Mouse (Mus musculus) right cerebral cortex, adult 2 months (tissue): ENCODE results near the gene Gramd4.
"Not testable (repeated sequence)": the region's sequence is repeated elsewhere in the genome, so short reads cannot be mapped to it uniquely, and the experiment has no call there.

Experiments used
- DNase-seq, 2 experiments: peaks; one replicate each; pipeline ENCODE4 v3.0.0; 2021 to 2022; ENCODE audit warnings: low spot score in 2 of 2

Gramd4 gene

GRCm38 (mm10) chr15:86051152-86051551 lies 6.3 kb upstream of the Gramd4 start:
- DNase-seq: no peak

DNA sequence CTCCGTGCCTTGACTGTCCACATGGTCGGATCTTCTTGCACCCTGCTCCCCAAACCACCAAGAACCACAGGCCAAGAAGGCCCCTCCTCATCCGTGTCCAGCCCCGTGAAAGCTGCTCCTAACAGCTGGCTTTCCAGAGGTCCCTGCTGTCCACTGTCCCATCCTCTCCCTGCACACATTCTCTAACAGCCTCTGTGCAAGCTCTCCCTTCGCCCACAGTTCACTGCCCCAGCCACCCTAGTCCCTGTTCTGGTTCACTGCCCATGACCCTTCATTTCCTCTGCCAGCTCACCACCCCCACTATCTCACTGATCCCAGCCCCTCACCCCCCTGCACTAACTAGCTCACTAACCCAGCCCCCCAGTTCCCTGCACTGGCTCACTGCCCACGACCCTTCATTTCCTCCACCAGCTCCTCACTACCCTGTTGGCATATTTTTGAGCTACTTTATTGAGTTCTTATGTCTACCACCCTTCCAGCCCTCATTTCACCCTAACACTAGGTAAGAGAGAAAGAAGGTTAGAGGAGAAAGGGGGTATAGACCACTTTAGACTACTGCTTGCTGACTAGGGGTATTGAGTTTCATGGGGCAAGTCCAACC lies 5.5 kb upstream of the Gramd4 start:
- DNase-seq: no peak

- peak; percentile 89 to 90 for DNase-seq
Measured at GRCm38 (mm10) chr15:86053890-86054536, 3.5 kb upstream of the Gramd4 start.

DNA sequence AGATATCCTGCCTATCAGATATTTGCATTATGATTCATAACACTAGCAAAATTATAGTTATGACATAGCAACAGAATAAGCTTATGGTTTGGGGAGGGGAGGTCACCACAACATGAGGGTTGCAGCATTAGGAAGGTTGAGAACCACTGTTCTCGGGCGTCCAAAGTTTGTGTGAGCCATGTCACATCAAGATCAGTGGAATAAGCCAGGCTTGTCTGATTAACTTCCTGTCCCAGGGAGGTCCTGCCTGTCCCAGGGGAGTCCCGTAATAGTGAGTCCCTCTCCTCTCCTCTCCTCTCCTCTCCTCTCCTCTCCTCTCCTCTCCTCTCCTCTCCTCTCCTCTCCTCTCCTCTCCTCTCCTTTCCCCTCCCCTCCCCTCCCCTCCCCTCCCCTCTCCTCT lies 2.6 kb upstream of the Gramd4 start:
- not testable (repeated sequence) for DNase-seq

- no peak for DNase-seq
Measured at GRCm38 (mm10) chr15:86056221-86056760, 1.2 kb upstream of the Gramd4 start.

DNA sequence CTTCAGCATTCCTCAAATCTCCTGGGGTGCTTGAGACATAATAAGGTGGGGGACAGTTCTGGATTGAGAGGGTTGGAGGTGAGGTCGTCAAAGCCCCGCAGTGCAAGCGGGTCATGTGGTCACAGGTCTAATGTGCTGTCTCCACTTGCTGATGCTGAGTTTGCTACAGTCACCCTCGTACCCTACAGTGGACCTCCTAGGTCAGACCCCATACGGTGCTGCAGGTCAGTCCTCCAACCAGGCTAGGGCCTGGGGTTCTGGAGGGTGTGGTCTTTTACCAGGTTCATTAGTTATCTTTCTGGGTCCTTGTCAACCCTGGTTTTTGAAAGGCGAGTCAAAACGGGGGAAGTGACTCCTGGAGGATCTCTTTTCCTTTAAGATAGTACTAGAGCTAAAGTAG lies 413 bp downstream of the Gramd4 start:
- DNase-seq: no peak

DNA sequence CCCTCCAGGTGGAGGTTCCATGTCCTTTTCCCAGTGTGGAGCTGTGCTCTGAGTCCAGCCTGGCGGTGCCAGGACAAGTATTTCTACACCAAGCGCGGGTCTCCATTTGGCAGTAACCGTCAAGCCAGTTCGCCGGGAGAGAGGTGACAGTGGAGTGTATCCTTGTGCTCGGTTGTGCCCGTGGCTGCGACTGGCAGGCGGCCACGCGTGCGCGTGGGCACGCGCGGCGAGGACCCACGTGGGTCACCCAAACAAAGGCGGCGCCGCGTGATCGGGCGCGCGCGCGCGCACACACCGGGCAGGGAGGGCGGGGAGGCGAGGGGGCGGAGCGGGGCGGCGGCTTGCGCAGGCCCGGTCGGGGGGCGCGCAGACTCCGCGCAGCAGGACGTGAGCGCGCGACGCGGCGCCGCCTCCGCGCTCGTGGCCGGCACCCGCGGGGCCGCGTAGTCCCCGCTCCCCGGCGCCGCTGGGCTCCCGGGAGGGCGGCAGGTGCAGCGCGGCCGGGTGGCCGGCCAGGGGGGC lies 960 bp downstream of the Gramd4 start:
- peak; percentile 84 to 90 for DNase-seq

DNA sequence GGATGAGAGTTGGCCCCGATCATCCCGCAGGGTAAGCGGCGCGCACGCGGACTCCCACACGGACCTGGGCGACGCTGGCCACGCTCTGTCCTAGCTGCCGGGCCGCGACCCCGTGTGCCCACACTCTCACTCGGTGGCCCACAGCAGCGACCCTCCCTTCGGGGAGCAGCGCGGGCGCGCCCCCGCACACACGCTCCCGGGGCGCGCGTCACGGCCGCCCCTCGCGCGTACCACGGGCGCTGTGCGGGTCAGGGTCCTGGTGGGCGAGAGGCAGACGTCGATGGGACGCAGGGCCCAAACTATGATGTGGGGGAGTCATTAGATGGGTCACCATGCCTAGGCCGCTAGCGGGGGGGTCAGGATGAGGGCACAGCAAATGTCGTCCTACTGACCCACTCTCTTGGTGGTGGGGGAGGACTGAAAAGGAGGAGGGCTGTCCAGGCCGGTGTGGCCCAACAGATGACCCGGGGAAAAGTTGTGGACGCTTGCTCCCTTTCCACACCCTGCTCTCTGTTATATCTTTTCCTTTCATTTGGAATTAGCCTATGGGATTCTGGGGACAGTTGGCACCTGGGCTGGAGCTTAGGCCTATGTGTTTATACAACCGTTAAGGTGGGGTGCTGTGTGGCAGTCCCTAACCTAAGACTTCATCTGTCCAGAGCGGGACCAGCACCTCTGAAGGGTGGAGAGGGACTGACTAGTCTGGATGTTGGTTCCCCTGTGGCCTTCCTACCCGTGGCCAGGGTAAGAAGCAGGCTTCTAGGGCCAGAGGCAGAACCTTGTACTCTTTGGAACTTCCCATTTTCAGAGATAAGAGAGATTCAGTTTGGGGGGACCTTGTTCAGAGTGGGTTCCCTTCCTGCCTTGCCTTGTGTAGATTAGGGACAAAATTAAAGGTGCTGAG lies 1.7 kb downstream of the Gramd4 start:
- DNase-seq: no peak

DNA sequence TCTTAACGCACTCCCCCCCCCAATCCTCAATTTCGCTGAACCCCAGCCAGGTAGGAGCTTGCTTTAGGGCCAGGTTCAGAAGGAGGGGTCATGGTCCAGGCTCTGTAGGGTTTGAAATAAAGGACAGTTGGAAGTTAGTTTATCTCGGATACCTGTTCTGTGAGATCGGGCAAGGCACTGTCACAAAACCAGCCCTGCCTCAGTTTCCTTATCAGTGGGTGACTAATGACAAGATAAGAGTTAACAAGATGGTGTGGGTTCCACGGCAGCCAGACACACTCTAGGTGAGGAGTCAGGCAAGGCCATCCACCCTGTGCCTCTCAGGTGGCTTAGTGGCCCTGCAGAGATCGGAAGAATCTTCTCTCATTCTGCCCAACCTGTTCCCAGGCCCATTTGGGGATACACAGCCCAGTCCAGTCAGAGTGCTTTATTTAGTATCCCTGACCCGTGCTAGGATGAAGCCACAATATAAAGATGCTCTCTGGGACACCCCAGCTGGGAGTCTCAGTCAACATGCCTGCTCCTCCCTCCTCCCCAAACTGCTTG lies 2.4 kb downstream of the Gramd4 start:
- no peak for DNase-seq

DNA sequence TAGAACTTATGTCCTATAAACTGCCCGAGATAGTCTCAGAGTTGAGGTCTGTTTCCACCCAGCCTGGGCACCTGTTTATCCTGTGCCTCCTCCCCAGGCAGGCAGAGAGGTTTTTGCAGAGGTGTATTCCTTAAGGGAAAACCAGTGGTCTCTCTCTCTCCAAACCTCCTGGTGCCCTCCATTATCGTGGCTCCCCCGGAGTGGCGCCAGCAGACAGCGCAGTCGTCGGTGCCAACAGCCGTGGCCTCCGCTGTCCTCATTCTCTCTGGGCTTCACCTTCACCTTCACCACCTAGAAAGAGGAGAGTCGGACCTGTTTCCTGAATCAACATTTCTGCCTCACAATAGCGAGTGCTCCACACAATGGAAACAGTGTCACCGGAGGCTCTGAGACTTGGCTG lies 3.1 kb downstream of the Gramd4 start:
- DNase-seq: no peak

DNA sequence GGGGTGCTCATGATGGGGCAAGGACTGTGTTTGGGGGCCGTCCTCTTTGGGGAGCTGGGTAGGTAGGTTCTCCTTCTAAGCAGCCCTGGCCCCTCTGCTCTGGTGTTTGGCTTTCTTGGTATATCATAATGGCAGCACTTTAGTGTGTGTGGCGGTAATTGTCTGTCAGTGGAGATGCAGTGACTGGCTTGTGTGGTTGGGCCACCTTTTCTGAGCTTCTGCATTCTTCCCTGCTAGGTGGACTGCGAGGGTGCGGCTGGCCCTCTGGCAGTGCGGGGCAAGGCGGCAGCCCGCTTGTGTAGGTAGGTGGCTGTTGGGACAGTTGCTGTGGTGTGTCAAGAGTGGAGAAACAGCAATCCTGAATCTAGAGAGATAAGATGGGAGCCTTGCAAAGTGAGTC lies 3.7 kb downstream of the Gramd4 start:
- no peak for DNase-seq

DNA sequence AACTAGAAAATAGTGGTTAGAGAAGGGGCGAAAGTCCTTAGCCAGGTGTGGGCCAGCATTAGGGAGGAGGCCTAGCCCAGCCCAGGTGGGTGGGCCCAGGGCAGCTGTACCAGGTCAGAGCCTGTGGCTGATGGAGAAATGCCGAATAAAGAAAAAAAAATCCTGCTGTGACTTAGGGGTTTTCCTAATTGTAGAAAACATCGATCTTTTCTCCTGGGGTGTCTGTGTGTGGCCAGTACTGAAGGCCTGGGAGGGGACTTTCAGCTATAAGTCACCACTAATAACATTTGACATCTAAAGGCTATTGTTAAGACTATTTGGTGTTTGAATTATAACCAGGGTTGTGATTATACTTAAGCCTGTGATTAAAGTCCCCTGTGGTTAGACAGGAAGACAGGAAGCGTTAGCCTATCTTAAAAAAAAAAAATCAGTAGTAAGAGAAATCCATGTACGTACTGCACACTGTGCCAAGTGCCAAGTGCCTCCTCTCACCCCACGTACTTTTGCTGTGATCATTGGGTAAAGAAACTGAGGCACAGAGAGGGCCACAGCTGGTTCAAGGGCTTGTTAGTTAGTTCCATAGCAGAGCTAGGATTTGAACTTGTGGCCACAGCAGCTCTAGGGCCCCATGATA lies 4.5 kb downstream of the Gramd4 start:
- no peak for DNase-seq

DNA sequence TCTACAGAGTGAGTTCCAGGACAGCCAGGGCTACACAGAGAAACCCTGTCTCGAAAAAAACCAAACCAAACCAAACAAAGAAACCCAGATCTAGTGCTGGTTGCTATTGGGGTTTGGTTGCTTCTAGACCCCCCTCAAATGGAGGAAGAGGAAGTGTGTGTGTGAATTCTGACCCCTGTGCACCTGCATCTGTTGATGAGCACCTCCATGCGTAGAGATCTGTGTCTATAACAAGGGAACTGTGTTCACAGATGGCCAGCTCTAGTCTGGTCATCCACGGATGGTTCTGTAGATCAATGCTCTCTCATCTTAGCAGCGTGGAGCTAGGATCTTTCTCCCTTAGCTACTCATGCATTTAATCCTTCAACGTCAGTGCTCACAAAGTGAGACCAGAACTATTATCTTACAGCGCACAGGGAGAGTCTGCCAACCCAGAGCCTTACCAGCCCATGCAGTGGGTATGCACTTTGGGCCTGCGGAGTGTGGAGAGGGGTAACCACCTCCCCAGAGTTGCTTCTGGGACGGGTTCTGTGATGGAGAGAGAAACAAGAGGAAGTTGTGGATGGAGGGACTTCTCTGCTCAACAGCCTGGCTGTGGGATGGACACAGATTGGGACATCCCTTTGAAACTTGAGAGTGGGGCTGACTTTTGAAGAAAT lies 6.8 kb downstream of the Gramd4 start:
- DNase-seq: no peak

DNA sequence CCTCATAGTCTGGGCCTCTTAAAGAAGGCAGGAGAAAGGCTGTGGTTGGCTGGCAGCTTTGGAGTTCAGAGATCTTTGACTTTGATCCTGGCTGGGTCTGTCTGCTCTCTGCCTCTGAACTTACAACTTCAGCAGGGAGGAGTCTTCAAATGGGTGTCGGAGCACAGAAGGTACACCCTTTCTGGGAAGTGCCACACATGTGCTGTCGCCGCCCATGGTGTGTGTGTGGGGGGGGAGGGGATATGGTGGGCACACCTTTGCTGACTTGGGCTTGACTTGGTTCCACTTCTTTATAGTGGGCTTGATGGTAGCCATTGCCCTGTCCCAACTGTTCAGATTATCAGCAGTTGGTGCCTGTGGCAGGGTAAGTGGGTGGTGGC lies 7.3 kb downstream of the Gramd4 start:
- no peak for DNase-seq

DNA sequence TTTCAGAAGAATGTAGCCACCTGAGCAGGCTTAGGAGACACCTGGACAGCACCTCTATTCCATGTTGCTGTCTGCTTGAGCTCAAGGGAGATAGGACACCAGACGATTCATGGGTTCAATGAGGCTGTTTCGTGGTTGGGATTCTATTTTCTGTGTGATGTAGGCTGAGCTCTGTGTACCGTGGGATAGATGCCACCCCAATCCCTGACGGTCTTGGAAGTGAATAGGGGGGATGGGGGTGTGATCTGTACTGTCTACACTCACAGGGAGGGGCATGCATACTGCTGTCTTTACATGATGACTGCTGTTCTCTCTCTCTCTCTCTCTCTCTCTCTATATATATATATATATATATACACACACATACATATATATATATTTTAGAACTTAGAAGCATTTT lies 7.9 kb downstream of the Gramd4 start:
- DNase-seq: peak in 1 of 2 experiments; percentile 45

DNA sequence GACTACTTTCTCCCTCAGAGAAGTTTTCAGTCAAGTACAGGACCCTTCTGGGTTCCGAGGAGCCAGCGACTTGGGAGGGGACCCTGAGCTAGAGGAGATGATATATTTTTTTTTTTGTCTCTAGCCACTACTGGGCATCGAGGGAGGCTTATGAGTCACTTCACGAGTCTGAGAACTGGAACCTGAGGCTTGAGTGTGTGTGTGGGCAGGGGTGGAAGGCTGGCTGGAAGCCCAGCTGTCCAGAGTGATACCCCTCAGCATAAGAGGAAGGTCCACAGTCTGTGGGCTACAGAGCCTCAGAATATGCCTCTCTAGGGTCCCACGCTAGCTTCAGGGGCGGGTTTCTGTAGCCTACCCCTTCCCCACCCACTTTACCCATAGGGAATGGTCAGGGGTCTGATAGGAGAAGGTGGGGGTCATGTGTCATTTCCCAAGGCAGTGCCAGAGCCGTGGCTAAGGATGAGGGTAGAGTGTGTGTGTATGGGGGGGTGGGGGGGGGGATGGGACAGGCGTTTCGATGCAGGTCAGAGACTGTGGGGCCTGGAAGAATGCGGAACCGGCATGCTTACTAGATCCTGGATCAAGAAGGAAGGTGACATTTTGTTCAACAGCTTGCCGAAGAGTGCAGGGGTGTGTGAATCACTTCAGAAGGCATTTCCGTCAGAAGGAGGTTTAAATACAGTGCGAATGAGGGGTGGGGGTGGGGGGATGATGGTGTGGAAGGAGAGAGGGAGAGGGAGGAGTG lies 9.5 kb downstream of the Gramd4 start:
- DNase-seq: peak; percentile 63 to 67

- peak; percentile 41 to 59 for DNase-seq
Measured at GRCm38 (mm10) chr15:86067581-86067910, 10.1 kb downstream of the Gramd4 start.

DNA sequence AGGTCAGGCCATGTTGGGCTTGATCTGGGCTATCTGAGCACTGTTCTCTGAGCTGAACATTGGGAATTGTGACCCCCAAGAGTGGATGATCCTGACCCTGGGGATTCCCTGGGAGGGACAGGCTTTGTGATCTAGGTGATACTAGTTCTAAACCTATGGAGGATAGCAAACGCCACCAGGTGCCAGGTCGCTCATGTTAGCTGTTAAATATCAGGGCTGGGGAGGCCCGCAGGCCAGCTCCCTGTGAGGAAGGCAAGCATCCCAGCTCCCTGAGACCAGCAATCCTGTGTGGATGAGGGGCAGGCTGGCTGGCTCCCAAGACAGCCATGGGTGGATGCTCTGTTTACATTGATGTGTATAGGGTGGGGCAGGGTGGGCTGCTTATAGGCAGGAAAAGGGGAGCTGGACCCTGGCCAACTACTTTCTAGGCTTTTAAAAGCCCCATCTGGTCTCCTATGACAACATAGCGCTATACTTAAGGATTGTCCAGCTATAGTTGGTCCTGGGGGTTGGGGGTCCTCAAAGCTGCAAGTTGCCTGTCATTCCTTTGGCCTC lies 10.5 kb downstream of the Gramd4 start:
- no peak for DNase-seq

DNA sequence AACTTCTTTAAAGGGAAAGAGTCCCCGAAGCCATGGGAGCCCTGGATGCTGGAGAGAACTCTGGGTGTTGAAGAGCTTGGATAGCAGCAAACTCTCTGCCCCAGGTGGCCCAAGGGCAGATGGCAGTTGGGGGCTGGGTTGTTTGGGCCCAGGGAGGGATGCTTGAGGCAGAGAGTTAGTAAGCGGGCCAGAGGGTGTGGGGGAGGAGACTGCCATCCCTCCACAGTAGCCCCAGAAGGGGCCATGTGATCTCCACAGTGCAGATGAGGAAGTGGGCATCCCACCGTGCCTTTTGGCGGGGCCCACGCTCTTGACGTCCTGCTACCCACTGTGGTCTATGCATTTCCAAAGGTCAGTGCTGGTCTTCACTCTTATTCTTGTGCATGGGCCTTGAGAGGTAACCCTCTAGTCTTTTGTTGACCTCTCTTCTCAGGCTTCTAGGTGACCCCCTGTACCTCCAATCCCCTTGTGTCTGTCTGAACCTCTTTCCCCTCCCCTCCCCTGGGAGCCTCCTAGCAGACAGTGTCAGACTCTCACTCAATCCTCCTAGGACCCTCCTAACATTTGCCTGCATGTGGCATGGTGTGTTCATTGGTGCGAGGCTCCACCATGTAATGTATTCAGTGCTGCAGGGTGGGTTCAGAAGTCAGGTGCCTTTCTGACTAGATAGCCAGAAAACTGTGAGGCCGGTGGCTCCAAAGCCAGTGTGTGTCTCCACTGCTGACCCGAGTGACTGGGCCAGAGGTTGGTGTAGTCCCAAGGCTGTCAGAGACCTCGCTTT lies 11.7 kb downstream of the Gramd4 start:
- DNase-seq: no peak
